Mouse (Mus musculus): ENCODE results near the gene Slc15a3. TPM values are rescaled to one million over a fixed set of nuclear protein-coding genes. Genes with fewer than 3 reads are reported as not detected.
A peak's percentile ranks its signal among the peaks of the same experiment; 100 is the strongest.

Gene Slc15a3
- total and polyA plus RNA-seq, 2 experiments from 2014 or later, result 0.33 to 1.3 TPM

- Histone ChIP-seq H3K4me3 (ENCODE audit: low read depth, low read length) (no peak overlapping the region), H3K27ac (ENCODE audit: low read depth, low read length) (peak overlapping the region; percentile 60; the same call in 1 of the 2 replicates), H3K4me2 (ENCODE audit: low read depth, low read length, poor library complexity, severe bottlenecking) (no peak overlapping the region), H3K9ac (replicated peaks; ENCODE audit: low read length, poor library complexity, severe bottlenecking) (no peak overlapping the region), H3K36me3 (ENCODE audit: insufficient read depth, low read length) (no peaks in the 10 kb centered on the region), H3K9me3 (ENCODE audit: low read length) (no peaks in the 10 kb centered on the region), H3K4me1 (ENCODE audit: insufficient read depth, low read length) (no peaks in the 10 kb centered on the region; the same call in 1 of the 2 replicates), H3K27me3 (ENCODE audit: insufficient read depth, low read length) (no peaks in the 10 kb centered on the region)
- DNase-seq (ENCODE audit: low spot score) (no peak), ATAC-seq (ENCODE audit: low FRiP score) (no peak)
- TF ChIP-seq CTCF (IDR thresholded peaks at IDR 0.05), result no peak
- WGBS, result 84% methylated on average over 12 of the region's 12 CpGs
Observed at GRCm38 (mm10) chr19:10808524-10809233, 30.8 kb upstream of the Slc15a3 start.

- Histone ChIP-seq H3K36me3 (ENCODE audit: insufficient read depth, low read length) (no peaks in the 10 kb centered on the region), H3K27ac (ENCODE audit: low read depth, low read length) (peak overlapping the region; percentile 60), H3K9me3 (ENCODE audit: low read length) (no peaks in the 10 kb centered on the region), H3K4me2 (ENCODE audit: low read depth, low read length, poor library complexity, severe bottlenecking) (no peak overlapping the region), H3K9ac (replicated peaks; ENCODE audit: low read length, poor library complexity, severe bottlenecking) (no peak overlapping the region), H3K27me3 (ENCODE audit: insufficient read depth, low read length) (no peaks in the 10 kb centered on the region), H3K4me3 (ENCODE audit: low read depth, low read length) (no peak overlapping the region), H3K4me1 (ENCODE audit: insufficient read depth, low read length) (no peaks in the 10 kb centered on the region; the same call in 1 of the 2 replicates)
- 62% methylated on average over 11 of the region's 11 CpGs for WGBS
- no peak for TF ChIP-seq CTCF (IDR thresholded peaks at IDR 0.05)
- peak; percentile 65 for DNase-seq (ENCODE audit: low spot score)
- peak; percentile 67 for ATAC-seq (ENCODE audit: low FRiP score)
Observed at GRCm38 (mm10) chr19:10809428-10810175, 29.9 kb upstream of the Slc15a3 start.

DNA sequence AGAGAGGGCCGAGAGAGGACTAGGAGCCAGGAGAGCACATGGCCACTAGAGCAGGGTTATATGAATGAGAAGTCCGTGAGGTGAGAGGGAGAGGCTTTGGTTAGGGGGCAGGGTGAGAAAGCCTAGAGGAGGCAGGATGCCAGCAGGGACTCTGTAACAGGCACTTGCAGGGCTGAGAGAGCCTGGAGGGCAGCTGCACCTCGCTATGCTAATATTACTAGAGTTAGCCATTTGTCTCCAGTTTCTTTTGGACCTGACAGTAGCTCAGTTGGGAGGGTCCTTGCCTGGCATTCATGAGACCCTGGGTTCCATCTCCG is 29.4 kb upstream of the Slc15a3 start:
- no peak overlapping the region for H3K4me2 ChIP-seq (ENCODE audit: low read depth, low read length, poor library complexity, severe bottlenecking)
- WGBS, result 58% methylated on average over 4 of the region's 4 CpGs
- H3K27me3 ChIP-seq (ENCODE audit: insufficient read depth, low read length), result no peaks in the 10 kb centered on the region
- H3K4me3 ChIP-seq (ENCODE audit: low read depth, low read length), result no peak overlapping the region
- no peaks in the 10 kb centered on the region for H3K36me3 ChIP-seq (ENCODE audit: insufficient read depth, low read length)
- H3K9me3 ChIP-seq (ENCODE audit: low read length), result no peaks in the 10 kb centered on the region
- no peak for TF ChIP-seq CTCF (IDR thresholded peaks at IDR 0.05)
- peak overlapping the region; percentile 60 for H3K27ac ChIP-seq (ENCODE audit: low read depth, low read length)
- no peak overlapping the region for H3K9ac ChIP-seq (replicated peaks; ENCODE audit: low read length, poor library complexity, severe bottlenecking)
- ATAC-seq (ENCODE audit: low FRiP score) (no peak), DNase-seq (ENCODE audit: low spot score) (no peak)
- H3K4me1 ChIP-seq (ENCODE audit: insufficient read depth, low read length), result no peaks in the 10 kb centered on the region; the same call in 1 of the 2 replicates

- H3K9me3 ChIP-seq (ENCODE audit: low read length), result no peaks in the 10 kb centered on the region
- no peak overlapping the region for H3K27ac ChIP-seq (ENCODE audit: low read depth, low read length)
- WGBS, result 89% methylated on average over 6 of the region's 6 CpGs
- no peak overlapping the region for H3K4me3 ChIP-seq (ENCODE audit: low read depth, low read length)
- no peaks in the 10 kb centered on the region; the same call in 1 of the 2 replicates for H3K4me1 ChIP-seq (ENCODE audit: insufficient read depth, low read length)
- ATAC-seq (ENCODE audit: low FRiP score), result no peak
- TF ChIP-seq CTCF (IDR thresholded peaks at IDR 0.05), result no peak
- DNase-seq (ENCODE audit: low spot score), result no peak
- H3K27me3 ChIP-seq (ENCODE audit: insufficient read depth, low read length), result no peaks in the 10 kb centered on the region
- H3K4me2 ChIP-seq (ENCODE audit: low read depth, low read length, poor library complexity, severe bottlenecking), result no peak overlapping the region
- H3K36me3 ChIP-seq (ENCODE audit: insufficient read depth, low read length), result no peaks in the 10 kb centered on the region
- H3K9ac ChIP-seq (replicated peaks; ENCODE audit: low read length, poor library complexity, severe bottlenecking), result no peak overlapping the region
Observed at GRCm38 (mm10) chr19:10811471-10811870, 28.1 kb upstream of the Slc15a3 start.

DNA sequence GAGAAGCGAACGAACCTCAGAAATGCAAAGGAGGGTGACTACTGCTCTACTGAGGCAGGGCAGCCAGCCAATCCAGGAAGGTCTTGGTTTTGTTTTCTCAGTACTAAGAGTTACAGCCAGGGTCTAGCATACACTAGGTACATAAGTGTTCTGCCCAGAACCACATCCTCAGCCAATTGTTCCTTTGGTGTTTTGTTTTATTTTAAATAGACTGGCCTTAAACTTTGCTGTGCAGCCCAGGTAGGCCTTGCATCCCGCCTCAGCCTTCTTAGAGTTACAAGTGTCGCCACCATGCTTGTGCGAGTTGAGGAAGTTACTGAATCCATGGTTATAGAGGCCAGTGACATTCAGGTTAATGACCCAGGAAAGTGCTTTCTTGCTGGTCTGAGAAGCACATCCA is 26.5 kb upstream of the Slc15a3 start:
- DNase-seq (ENCODE audit: low spot score), result no peak
- Histone ChIP-seq H3K4me2 (ENCODE audit: low read depth, low read length, poor library complexity, severe bottlenecking) (no peak overlapping the region), H3K27ac (ENCODE audit: low read depth, low read length) (no peak overlapping the region), H3K4me3 (ENCODE audit: low read depth, low read length) (no peak overlapping the region), H3K9me3 (ENCODE audit: low read length) (no peaks in the 10 kb centered on the region), H3K4me1 (ENCODE audit: insufficient read depth, low read length) (no peaks in the 10 kb centered on the region; the same call in 1 of the 2 replicates), H3K36me3 (ENCODE audit: insufficient read depth, low read length) (no peaks in the 10 kb centered on the region), H3K27me3 (ENCODE audit: insufficient read depth, low read length) (no peaks in the 10 kb centered on the region), H3K9ac (replicated peaks; ENCODE audit: low read length, poor library complexity, severe bottlenecking) (no peak overlapping the region)
- ATAC-seq (ENCODE audit: low FRiP score), result no peak
- TF ChIP-seq CTCF (IDR thresholded peaks at IDR 0.05), result no peak
- 93% methylated on average over 5 of the region's 5 CpGs for WGBS

DNA sequence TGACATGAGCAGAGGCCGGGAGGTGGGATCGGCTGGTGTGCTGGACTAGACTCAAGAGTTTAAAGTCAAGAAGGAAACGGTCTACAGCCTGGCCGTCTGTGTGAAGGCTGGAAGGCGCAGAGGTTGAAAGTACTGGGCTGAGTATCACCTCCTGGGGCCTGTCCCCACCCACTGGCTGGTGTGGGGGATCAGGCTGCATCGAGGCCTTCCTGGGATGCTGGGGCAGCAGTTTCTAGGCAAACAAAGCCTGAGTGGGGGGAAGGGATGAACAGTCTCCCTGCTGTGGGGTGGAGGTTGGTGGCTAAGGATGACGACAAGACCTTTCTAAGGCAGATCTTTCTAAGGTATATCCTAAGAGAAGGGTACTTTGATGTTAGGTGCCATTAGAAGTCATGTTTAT is 25.6 kb upstream of the Slc15a3 start:
- no peak for ATAC-seq (ENCODE audit: low FRiP score)
- WGBS, result 73% methylated on average over 7 of the region's 7 CpGs
- H3K4me3 ChIP-seq (ENCODE audit: low read depth, low read length), result no peak overlapping the region
- H3K36me3 ChIP-seq (ENCODE audit: insufficient read depth, low read length), result no peaks in the 10 kb centered on the region
- H3K4me1 ChIP-seq (ENCODE audit: insufficient read depth, low read length), result no peaks in the 10 kb centered on the region; the same call in 1 of the 2 replicates
- no peaks in the 10 kb centered on the region for H3K9me3 ChIP-seq (ENCODE audit: low read length)
- H3K4me2 ChIP-seq (ENCODE audit: low read depth, low read length, poor library complexity, severe bottlenecking), result no peak overlapping the region
- no peak overlapping the region for H3K9ac ChIP-seq (replicated peaks; ENCODE audit: low read length, poor library complexity, severe bottlenecking)
- no peaks in the 10 kb centered on the region for H3K27me3 ChIP-seq (ENCODE audit: insufficient read depth, low read length)
- DNase-seq (ENCODE audit: low spot score), result no peak
- TF ChIP-seq CTCF (IDR thresholded peaks at IDR 0.05), result no peak
- H3K27ac ChIP-seq (ENCODE audit: low read depth, low read length), result no peak overlapping the region

Measured in midbrain, postnatal 0 days (tissue).